Mouse (Mus musculus): Measurements from ENCODE around the gene Rin2. TPM values are rescaled to one million over a fixed set of nuclear protein-coding genes. Genes with fewer than 3 reads are reported as not detected.

Rin2 gene
- polyA plus RNA-seq, 1 experiment, result 17.8 TPM

DNA sequence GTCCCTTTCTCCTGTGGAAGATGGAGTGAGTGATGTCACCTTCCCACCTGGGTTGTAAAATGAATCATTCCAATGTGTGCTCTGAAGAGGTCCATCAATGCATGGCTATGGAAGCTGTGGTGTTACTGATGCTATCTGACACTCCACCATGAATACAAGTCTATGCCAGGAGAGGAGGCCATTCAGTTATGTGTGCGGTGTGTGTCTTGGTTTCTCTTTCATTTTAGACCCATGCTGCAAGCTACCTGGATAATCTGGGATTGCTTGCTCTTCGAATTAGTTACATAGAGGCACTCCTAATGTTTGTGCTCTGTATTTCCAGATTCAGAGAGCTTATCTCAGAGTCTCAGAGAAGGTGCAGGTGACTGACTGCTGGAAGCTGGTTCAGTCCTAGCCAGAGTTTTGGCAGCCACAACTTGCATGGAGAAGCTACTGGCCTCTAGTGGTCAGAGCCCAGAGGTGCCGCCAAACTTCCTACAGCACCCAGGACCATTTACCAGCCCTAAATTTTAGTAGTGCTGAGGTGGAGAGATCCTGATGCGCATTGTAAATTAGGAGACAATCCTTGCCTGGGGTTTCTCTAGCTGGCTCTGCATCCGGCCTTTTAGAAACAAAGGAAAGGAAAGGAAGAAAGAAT lies 119.4 kb downstream of the Rin2 start:
- Histone ChIP-seq H3K27ac (ENCODE audit: control insufficient read depth, insufficient read depth, low read depth, low read length, poor library complexity) (no peak overlapping the region), H3K4me1 (ENCODE audit: control insufficient read depth, insufficient read depth, low read length) (no peaks in the 10 kb centered on the region), H3K4me3 (replicated peaks; ENCODE audit: control insufficient read depth, low read depth, low read length) (no peak overlapping the region)
- TF ChIP-seq CTCF (IDR thresholded peaks at IDR 0.05; ENCODE audit: control insufficient read depth, insufficient read depth, low read length) (peak; percentile 78), POLR2A (IDR thresholded peaks at IDR 0.05; ENCODE audit: borderline replicate concordance, control insufficient read depth, low read depth, low read length) (no peak)
- whole genome bisulfite sequencing, result 34% methylated on average over 5 of the region's 5 CpGs

DNA sequence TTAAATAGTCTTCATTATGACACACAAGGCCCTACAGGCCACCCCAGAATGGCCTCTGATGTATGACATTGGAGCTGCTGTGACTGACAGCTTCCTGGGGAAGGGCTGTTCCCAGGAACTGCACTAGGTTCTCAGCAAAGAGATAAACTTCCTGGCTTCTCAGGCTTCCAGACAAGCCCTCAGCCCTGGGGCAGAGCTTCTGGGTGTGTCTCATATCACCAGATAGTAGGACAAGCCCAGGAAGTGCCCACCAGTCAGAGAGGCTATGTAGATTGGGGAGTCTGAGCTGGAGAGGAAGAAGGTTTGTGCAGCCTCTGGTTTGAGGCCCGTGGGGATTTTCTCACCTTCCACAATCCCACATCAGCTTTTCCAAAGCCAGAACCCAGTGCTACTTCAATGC lies 122.8 kb downstream of the Rin2 start:
- TF ChIP-seq POLR2A (IDR thresholded peaks at IDR 0.05; ENCODE audit: borderline replicate concordance, control insufficient read depth, low read depth, low read length) (no peak), CTCF (IDR thresholded peaks at IDR 0.05; ENCODE audit: control insufficient read depth, insufficient read depth, low read length) (no peak)

GRCm38 (mm10) chr2:145798954-145799353 lies 123.9 kb downstream of the Rin2 start:
- Histone ChIP-seq H3K27ac (ENCODE audit: control insufficient read depth, insufficient read depth, low read depth, low read length, poor library complexity) (no peak overlapping the region), H3K4me1 (ENCODE audit: control insufficient read depth, insufficient read depth, low read length) (no peaks in the 10 kb centered on the region), H3K4me3 (replicated peaks; ENCODE audit: control insufficient read depth, low read depth, low read length) (no peak overlapping the region)
- no peak for TF ChIP-seq CTCF (IDR thresholded peaks at IDR 0.05; ENCODE audit: control insufficient read depth, insufficient read depth, low read length)
- no peak for TF ChIP-seq POLR2A (IDR thresholded peaks at IDR 0.05; ENCODE audit: borderline replicate concordance, control insufficient read depth, low read depth, low read length)
- WGBS, result 69% methylated on average over 3 of the region's 3 CpGs

More for the DNA sequence above, 122.8 kb downstream of the Rin2 start:
- no peak overlapping the region for H3K4me3 ChIP-seq (replicated peaks; ENCODE audit: control insufficient read depth, low read depth, low read length)
- H3K4me1 ChIP-seq (ENCODE audit: control insufficient read depth, insufficient read depth, low read length), result no peaks in the 10 kb centered on the region
- no peak overlapping the region for H3K27ac ChIP-seq (ENCODE audit: control insufficient read depth, insufficient read depth, low read depth, low read length, poor library complexity)
- WGBS, result 28% methylated on average over 1 of the region's 1 CpGs

DNA sequence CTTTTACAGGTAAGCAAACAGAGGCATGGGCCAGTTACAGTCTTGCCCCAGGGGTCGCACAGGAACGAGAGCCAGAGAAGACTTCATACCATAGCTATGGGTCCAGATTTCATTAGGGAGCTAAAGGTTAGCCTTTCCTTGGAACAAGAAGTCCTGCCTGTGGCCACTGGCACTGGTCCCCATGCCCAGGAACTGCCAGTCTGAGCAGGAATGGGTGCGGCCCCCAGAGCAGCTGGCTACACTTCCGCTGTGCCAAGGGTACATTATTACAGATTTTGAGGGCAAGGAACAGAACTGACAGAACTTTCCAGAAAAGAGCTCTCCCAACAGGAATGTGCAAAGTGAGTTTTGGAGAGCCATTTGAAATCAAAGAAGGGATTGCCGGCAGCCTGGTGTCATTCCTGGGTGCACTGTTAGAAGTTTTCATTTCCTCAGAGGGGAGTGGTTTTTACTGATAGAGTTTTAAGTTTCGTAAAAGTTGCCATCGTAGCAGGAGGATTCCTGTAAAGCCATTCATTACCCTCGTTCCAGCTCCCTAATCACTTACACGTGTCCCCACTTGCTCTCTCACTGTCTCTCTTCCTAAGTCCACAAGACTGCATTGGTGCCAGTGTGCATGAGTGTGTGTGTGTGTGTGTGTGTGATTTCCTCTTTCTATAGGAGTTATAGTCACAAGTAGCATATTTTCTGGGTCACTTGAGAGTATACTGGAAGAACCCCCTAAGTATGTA lies 126.5 kb downstream of the Rin2 start:
- H3K4me3 ChIP-seq (replicated peaks; ENCODE audit: control insufficient read depth, low read depth, low read length), result no peak overlapping the region
- no peak for TF ChIP-seq CTCF (IDR thresholded peaks at IDR 0.05; ENCODE audit: control insufficient read depth, insufficient read depth, low read length)
- TF ChIP-seq POLR2A (IDR thresholded peaks at IDR 0.05; ENCODE audit: borderline replicate concordance, control insufficient read depth, low read depth, low read length), result no peak
- 84% methylated on average over 9 of the region's 9 CpGs for WGBS
- no peak overlapping the region for H3K27ac ChIP-seq (ENCODE audit: control insufficient read depth, insufficient read depth, low read depth, low read length, poor library complexity)
- H3K4me1 ChIP-seq (ENCODE audit: control insufficient read depth, insufficient read depth, low read length), result no peaks in the 10 kb centered on the region; the same call in 1 of the 2 replicates

GRCm38 (mm10) chr2:145802626-145803025 lies 127.6 kb downstream of the Rin2 start:
- TF ChIP-seq CTCF (IDR thresholded peaks at IDR 0.05; ENCODE audit: control insufficient read depth, insufficient read depth, low read length) (no peak), POLR2A (IDR thresholded peaks at IDR 0.05; ENCODE audit: borderline replicate concordance, control insufficient read depth, low read depth, low read length) (no peak)
- 68% methylated on average over 2 of the region's 2 CpGs for WGBS
- Histone ChIP-seq H3K4me3 (replicated peaks; ENCODE audit: control insufficient read depth, low read depth, low read length) (no peak overlapping the region), H3K27ac (ENCODE audit: control insufficient read depth, insufficient read depth, low read depth, low read length, poor library complexity) (no peak overlapping the region), H3K4me1 (ENCODE audit: control insufficient read depth, insufficient read depth, low read length) (peaks cover 1% of the 10 kb centered on the region; the same call in 1 of the 2 replicates)

DNA sequence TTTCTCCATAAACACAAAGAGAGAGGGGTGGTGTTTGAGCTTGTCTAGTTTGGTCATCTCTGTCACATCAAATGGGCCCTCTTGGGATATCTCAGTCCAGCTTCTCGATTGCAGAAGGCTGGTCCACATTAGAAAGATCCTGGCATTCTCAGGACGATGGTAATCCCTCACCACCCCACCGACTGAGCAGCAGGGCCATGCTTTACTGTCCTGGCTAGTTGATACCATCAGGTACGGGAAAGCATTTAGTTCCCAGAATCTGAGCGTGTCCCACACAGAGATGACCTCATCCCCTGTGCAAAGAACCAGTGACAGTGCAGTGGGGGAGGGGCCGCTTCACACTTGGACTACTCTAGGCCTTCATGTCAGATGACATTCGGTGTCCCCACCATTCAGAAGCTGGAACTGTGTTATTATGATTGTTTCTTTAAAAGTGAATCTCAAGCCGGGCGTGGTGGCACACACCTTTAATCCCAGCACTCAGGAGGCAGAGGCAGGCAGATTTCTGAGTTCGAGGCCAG lies 128.9 kb downstream of the Rin2 start:
- no peak for TF ChIP-seq POLR2A (IDR thresholded peaks at IDR 0.05; ENCODE audit: borderline replicate concordance, control insufficient read depth, low read depth, low read length)
- no peak for TF ChIP-seq CTCF (IDR thresholded peaks at IDR 0.05; ENCODE audit: control insufficient read depth, insufficient read depth, low read length)
- WGBS, result 77% methylated on average over 10 of the region's 10 CpGs
- peaks cover 1% of the 10 kb centered on the region; the same call in 1 of the 2 replicates for H3K4me1 ChIP-seq (ENCODE audit: control insufficient read depth, insufficient read depth, low read length)
- H3K4me3 ChIP-seq (replicated peaks; ENCODE audit: control insufficient read depth, low read depth, low read length), result no peak overlapping the region
- H3K27ac ChIP-seq (ENCODE audit: control insufficient read depth, insufficient read depth, low read depth, low read length, poor library complexity), result no peak overlapping the region

DNA sequence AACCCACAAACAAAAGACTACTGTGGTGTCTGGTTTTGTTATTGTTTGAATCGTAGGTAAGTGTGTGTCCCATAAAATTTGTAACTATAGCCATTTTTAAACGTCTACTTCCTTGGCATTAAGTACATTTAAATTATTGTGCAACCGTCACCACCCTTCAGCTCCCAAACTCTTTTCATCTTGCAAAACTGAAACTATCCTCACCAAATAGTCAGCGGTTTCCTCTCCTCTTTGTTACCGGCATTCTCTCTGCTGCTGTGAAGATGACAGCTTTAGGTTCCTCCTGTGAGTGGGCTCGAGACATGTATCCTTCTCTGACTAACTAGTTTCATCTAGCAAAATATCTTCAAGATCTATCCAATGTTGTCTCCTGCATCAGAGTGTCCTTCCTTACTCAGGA lies 129.5 kb downstream of the Rin2 start:
- WGBS, result 35% methylated on average over 6 of the region's 6 CpGs
- TF ChIP-seq CTCF (IDR thresholded peaks at IDR 0.05; ENCODE audit: control insufficient read depth, insufficient read depth, low read length) (no peak), POLR2A (IDR thresholded peaks at IDR 0.05; ENCODE audit: borderline replicate concordance, control insufficient read depth, low read depth, low read length) (no peak)
- H3K27ac ChIP-seq (ENCODE audit: control insufficient read depth, insufficient read depth, low read depth, low read length, poor library complexity), result no peak overlapping the region

DNA sequence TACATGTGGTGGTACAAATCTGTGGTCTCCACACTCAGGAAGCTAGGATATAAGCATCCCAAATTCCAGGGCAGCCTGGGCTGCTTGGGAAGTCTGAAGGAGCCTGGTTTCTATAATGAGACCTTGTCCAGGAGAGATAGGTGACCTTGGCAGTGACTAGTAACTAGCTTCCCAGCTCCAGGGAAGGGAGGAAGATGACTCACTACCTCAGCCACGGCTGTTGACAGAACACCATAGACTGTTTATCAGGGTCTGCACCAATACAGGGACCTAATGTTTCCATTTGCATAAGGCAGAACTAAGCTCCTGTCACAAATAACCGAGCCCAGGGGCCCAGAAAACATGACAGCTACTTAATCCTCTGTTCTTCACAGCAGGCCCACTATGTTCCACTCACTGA lies 132.3 kb downstream of the Rin2 start:
- H3K4me1 ChIP-seq (ENCODE audit: control insufficient read depth, insufficient read depth, low read length), result peaks cover 1% of the 10 kb centered on the region; the same call in 1 of the 2 replicates
- 62% methylated on average over 2 of the region's 2 CpGs for WGBS
- TF ChIP-seq CTCF (IDR thresholded peaks at IDR 0.05; ENCODE audit: control insufficient read depth, insufficient read depth, low read length) (no peak), POLR2A (IDR thresholded peaks at IDR 0.05; ENCODE audit: borderline replicate concordance, control insufficient read depth, low read depth, low read length) (no peak)
- H3K27ac ChIP-seq (ENCODE audit: control insufficient read depth, insufficient read depth, low read depth, low read length, poor library complexity), result no peak overlapping the region
- no peak overlapping the region for H3K4me3 ChIP-seq (replicated peaks; ENCODE audit: control insufficient read depth, low read depth, low read length)

More for the DNA sequence above, 129.5 kb downstream of the Rin2 start:
- Histone ChIP-seq H3K4me3 (replicated peaks; ENCODE audit: control insufficient read depth, low read depth, low read length) (no peak overlapping the region), H3K4me1 (ENCODE audit: control insufficient read depth, insufficient read depth, low read length) (peaks cover 1% of the 10 kb centered on the region; the same call in 1 of the 2 replicates)
